Mouse (Mus musculus): Measurements from ENCODE around the gene Olfr744.
"Not testable (repeated sequence)": the region's sequence is repeated elsewhere in the genome, so short reads cannot be mapped to it uniquely, and the experiment has no call there.

The Olfr744 gene

GRCm38 (mm10) chr14:50614579-50614978 is at the start of gene Olfr744:
TSS of gene Olfr744 (plus strand) at chr14:50614879.
- DNase-seq: no peak

GRCm38 (mm10) chr14:50573056-50573455 is 41.6 kb upstream of the Olfr744 start:
- not testable (repeated sequence) for DNase-seq

- DNase-seq: no peak
Measured at GRCm38 (mm10) chr14:50639088-50639487, 24.4 kb downstream of the Olfr744 start, which contains the start of gene Olfr745. TSS of gene Olfr745 (plus strand) at chr14:50639388.

- no peak for DNase-seq
Measured at GRCm38 (mm10) chr14:50646783-50647182, 32.1 kb downstream of the Olfr744 start, which contains the start of gene Olfr746. TSS of gene Olfr746 (plus strand) at chr14:50647083.

Data from kidney, postnatal 25 days (tissue).